Comparison of ENCODE assay signal across 26 mouse cellular contexts in genomic region chr11:4352637-4353036, GRCm38 (mm10).
DNase-seq lines count a peak whose midpoint lies in the region; ATAC-seq and TF ChIP-seq lines count a peak whose summit lies in the region.
"Had no signal": no experiment of that assay in that cellular context is flagged by ENCODE, and none has a peak within 500 bp of the region (broad histone marks: within the 10 kb centered on the region; RNA-seq: fewer than 3 reads in every experiment).

No protein-coding gene starts in this region.

- no peak for TF ChIP-seq EP300 in lung, postnatal 0 days (IDR thresholded peaks at IDR 0.05)

- TF ChIP-seq CTCF in lung, postnatal 0 days (IDR thresholded peaks at IDR 0.05): no peak

- H3K27ac ChIP-seq in heart, embryonic 12.5 days (ENCODE audit: poor library complexity, severe bottlenecking): no peak overlapping the region
- H3K27ac ChIP-seq in lung, postnatal 0 days (ENCODE audit: low read length): no peak overlapping the region
- no peak overlapping the region for H3K27ac ChIP-seq in liver, embryonic 12.5 days
- H3K27ac ChIP-seq: forebrain, embryonic 13.5 days; heart, adult 2 months; hindbrain, embryonic 10.5 days; intestine, embryonic 15.5 days; limb, embryonic 15.5 days; liver, embryonic 15.5 days; midbrain, embryonic 13.5 days had no signal

- 64% methylated on average over 3 of the region's 3 CpGs for WGBS in heart, embryonic 12.5 days
- WGBS in lung, postnatal 0 days: 50% methylated on average over 3 of the region's 3 CpGs
- 69% methylated on average over 3 of the region's 3 CpGs for WGBS in liver, embryonic 12.5 days (ENCODE audit: insufficient replicate concordance)

- no peak overlapping the region for H3K4me2 ChIP-seq in heart, embryonic 12.5 days
- no peak overlapping the region for H3K4me2 ChIP-seq in lung, postnatal 0 days (replicated peaks; ENCODE audit: low read depth, low read length)
- H3K4me2 ChIP-seq in liver, embryonic 12.5 days: no peak overlapping the region
- H3K4me2 ChIP-seq: forebrain, embryonic 13.5 days; intestine, embryonic 15.5 days; limb, embryonic 15.5 days; liver, embryonic 15.5 days; midbrain, embryonic 13.5 days had no signal

- no peaks in the 10 kb centered on the region for H3K9me3 ChIP-seq in heart, embryonic 12.5 days (replicated peaks)
- no peaks in the 10 kb centered on the region for H3K9me3 ChIP-seq in lung, postnatal 0 days (ENCODE audit: low read length)
- H3K9me3 ChIP-seq in liver, embryonic 12.5 days (replicated peaks): no peaks in the 10 kb centered on the region
- H3K9me3 ChIP-seq: forebrain, embryonic 13.5 days; hindbrain, embryonic 10.5 days; intestine, embryonic 15.5 days; limb, embryonic 15.5 days; liver, embryonic 15.5 days; midbrain, embryonic 13.5 days had no signal

- no peaks in the 10 kb centered on the region for H3K36me3 ChIP-seq in heart, embryonic 12.5 days
- H3K36me3 ChIP-seq in lung, postnatal 0 days (ENCODE audit: insufficient read depth, low read length): no peaks in the 10 kb centered on the region
- H3K36me3 ChIP-seq in liver, embryonic 12.5 days: no peaks in the 10 kb centered on the region
- H3K36me3 ChIP-seq: hindbrain, embryonic 10.5 days; intestine, embryonic 15.5 days; limb, embryonic 15.5 days; liver, embryonic 15.5 days; midbrain, embryonic 13.5 days had no signal

- no peak for ATAC-seq in heart, embryonic 12.5 days (ENCODE audit: insufficient number of reproducible peaks, low FRiP score)
- no peak for ATAC-seq in lung, postnatal 0 days
- ATAC-seq in liver, embryonic 12.5 days: no peak
- ATAC-seq: forebrain, embryonic 13.5 days; hindbrain, embryonic 16.5 days; intestine, embryonic 15.5 days; midbrain, embryonic 13.5 days; Patski had no signal

- no peak overlapping the region for H3K4me3 ChIP-seq in heart, embryonic 12.5 days
- no peak overlapping the region for H3K4me3 ChIP-seq in lung, postnatal 0 days (ENCODE audit: low read depth, low read length)
- no peak overlapping the region for H3K4me3 ChIP-seq in liver, embryonic 12.5 days
- H3K4me3 ChIP-seq: forebrain, embryonic 13.5 days; heart, adult 2 months; hindbrain, embryonic 10.5 days; intestine, embryonic 15.5 days; limb, embryonic 15.5 days; liver, embryonic 15.5 days; megakaryocyte, embryonic 14.5 days; midbrain, embryonic 13.5 days had no signal

- no peaks in the 10 kb centered on the region; the same call in 1 of the 2 replicates for H3K27me3 ChIP-seq in heart, embryonic 12.5 days (replicated peaks)
- H3K27me3 ChIP-seq in lung, postnatal 0 days (replicated peaks; ENCODE audit: insufficient read depth, low read length): no peaks in the 10 kb centered on the region
- H3K27me3 ChIP-seq in liver, embryonic 12.5 days (replicated peaks): 0 out of 2 replicates have a peak, but pooled peaks cover 3% of the 10 kb centered on the region
- H3K27me3 ChIP-seq: forebrain, embryonic 13.5 days; intestine, embryonic 15.5 days; limb, embryonic 15.5 days; midbrain, embryonic 13.5 days; Patski had no signal

- DNase-seq in heart, adult 11 months: peak; percentile 93
- DNase-seq in lung, postnatal 0 days (ENCODE audit: low spot score): peak; percentile 43
- DNase-seq in lung, postnatal 25 days (ENCODE audit: low spot score): no peak
- peak; percentile 17 to 19 for DNase-seq in heart, adult 9 months (ENCODE audit: low spot score in 2 of 2)
- DNase-seq in heart, postnatal 4 days: peak; percentile 40
- no peak for DNase-seq in testis, postnatal 10 days (ENCODE audit: low spot score)
- DNase-seq: adrenal gland, postnatal 14 days; cerebellum, adult 9-10 months; gastrocnemius, postnatal 10 days; kidney, adult 9 months; kidney, postnatal 36 days; lung, postnatal 36 days; right cerebral cortex, postnatal 14 days; spleen, adult 18-20 months had no signal

- H3K9ac ChIP-seq in heart, embryonic 12.5 days: no peak overlapping the region
- no peak overlapping the region for H3K9ac ChIP-seq in lung, postnatal 0 days (replicated peaks; ENCODE audit: low read depth)
- H3K9ac ChIP-seq in liver, embryonic 12.5 days: no peak overlapping the region
- H3K9ac ChIP-seq: forebrain, embryonic 13.5 days; intestine, embryonic 15.5 days; limb, embryonic 15.5 days; liver, embryonic 15.5 days; midbrain, embryonic 13.5 days had no signal

- no peaks in the 10 kb centered on the region for H3K4me1 ChIP-seq in heart, embryonic 12.5 days (replicated peaks)
- no peaks in the 10 kb centered on the region for H3K4me1 ChIP-seq in lung, postnatal 0 days (ENCODE audit: insufficient read depth, low read depth, low read length)
- no peaks in the 10 kb centered on the region for H3K4me1 ChIP-seq in liver, embryonic 12.5 days
- H3K4me1 ChIP-seq: forebrain, embryonic 13.5 days; hindbrain, embryonic 10.5 days; limb, embryonic 15.5 days; liver, embryonic 15.5 days; midbrain, embryonic 13.5 days had no signal

Comparison
In these comparisons a context has a peak if more than half of its experiments do, and no peak if none do; other contexts are left out.
1. DNase-seq: peak in heart, adult 11 months (single experiment), lung, postnatal 0 days (single experiment), heart, adult 9 months (2 of 2) and heart, postnatal 4 days (single experiment); none in lung, postnatal 25 days (single experiment) and testis, postnatal 10 days (single experiment).